Mouse (Mus musculus): ENCODE data around the gene Trmt2a.
A peak's percentile ranks its signal among the peaks of the same experiment; 100 is the strongest.

DNA sequence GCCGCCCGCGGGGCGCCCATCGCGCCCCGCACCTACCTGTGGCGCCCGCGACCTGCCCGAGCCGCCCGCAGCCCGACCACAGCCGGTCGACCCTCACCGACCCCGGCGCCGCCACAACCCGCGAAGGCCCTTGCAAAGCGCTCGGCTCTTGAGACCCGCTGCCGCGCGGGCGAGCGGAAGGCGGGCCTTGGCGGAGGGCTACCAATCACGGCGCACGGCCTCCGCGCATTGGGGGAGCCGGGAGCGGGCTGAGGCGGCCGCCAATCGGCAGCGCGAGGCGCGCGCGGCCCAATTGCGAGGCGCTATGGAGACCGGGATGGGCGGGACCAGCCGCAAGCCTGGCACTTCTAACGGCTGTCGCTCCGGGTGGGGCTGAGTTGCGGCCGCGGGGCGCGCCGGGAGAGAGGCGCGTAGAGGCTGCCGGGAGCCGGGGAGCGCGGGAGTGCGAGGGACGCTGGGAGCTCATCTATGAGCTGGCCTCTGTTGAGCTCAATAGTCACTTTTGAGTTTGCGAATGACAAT lies 40.6 kb downstream of the Trmt2a start, which contains the start of gene Dgcr8:
- TF ChIP-seq CTCF (IDR thresholded peaks at IDR 0.05; ENCODE audit: insufficient read depth, low read length) (no peak), POLR2A (IDR thresholded peaks at IDR 0.05; ENCODE audit: borderline replicate concordance, extremely low read depth, low read depth, low read length) (peak; percentile 46; the same call in 1 of the 2 replicates)

Measured in lung, adult 2 months (tissue).